Mouse (Mus musculus): Measurements from ENCODE around the gene Rpap2. TPM values are rescaled to one million over a fixed set of nuclear protein-coding genes. Genes with fewer than 3 reads are reported as not detected.

Gene Rpap2
- total and polyA plus RNA-seq, 2 experiments from 2014 or later = 11.1 to 21.5 TPM

DNA sequence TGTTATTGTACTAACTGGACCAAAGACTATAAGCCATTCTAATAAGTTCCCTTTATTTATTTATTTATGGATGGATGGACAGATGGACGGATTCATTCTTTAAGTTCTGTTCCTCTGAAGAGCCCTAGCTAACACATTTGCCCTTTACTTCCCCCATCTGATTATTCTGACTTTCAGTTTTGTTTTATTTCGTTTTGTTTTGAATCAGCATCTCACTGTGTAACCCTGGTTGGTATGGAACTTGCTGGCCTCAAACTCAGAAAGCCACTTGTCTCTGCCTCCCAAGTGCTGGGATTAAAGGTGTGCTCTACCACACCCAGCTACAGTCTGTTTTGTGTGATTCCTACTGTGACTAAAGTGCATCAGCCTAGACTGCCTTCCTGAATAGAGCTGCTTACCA lies 48.8 kb downstream of the Rpap2 start:
- no peaks in the 10 kb centered on the region for H3K4me1 ChIP-seq (ENCODE audit: insufficient read depth, low read length)
- 75% methylated on average over 2 of the region's 2 CpGs for WGBS
- no peak for DNase-seq (ENCODE audit: low spot score)

DNA sequence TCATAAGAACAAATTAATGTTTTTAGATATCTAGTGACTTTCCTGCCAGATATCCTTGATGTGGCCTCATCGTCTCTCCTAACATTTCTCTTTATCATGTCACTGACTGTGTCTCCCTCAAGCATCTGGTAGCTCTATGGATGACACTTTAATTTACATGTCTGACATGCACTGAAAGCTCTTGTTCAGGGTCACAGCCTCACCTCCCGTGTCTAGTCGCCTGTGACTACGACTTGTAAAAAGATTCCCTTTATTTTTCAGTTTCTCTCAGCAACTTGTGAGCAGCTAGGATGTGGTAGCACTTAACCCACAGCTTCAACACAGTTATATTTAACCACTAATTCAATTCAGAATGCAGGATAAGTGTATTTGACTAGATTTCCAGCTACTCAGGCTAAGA lies 50.4 kb downstream of the Rpap2 start:
- no peak overlapping the region for H3K4me2 ChIP-seq (ENCODE audit: low read depth, low read length)
- H3K27ac ChIP-seq = no peak overlapping the region
- 54% methylated on average over 4 of the region's 4 CpGs for WGBS
- no peak for TF ChIP-seq CTCF (IDR thresholded peaks at IDR 0.05; ENCODE audit: low read depth)
- DNase-seq (ENCODE audit: low spot score) (no peak), ATAC-seq (no peak)
- no peak overlapping the region for H3K4me3 ChIP-seq (ENCODE audit: low read length)
- no peak overlapping the region for H3K9ac ChIP-seq (replicated peaks; ENCODE audit: low read length)
- no peaks in the 10 kb centered on the region for H3K36me3 ChIP-seq (ENCODE audit: insufficient read depth, low read length)
- H3K9me3 ChIP-seq (ENCODE audit: low read length) = no peaks in the 10 kb centered on the region
- no peaks in the 10 kb centered on the region for H3K4me1 ChIP-seq (ENCODE audit: insufficient read depth, low read length)
- H3K27me3 ChIP-seq (ENCODE audit: insufficient read depth, low read length) = no peaks in the 10 kb centered on the region

More for the DNA sequence above, 48.8 kb downstream of the Rpap2 start:
- H3K9me3 ChIP-seq (ENCODE audit: low read length) = no peaks in the 10 kb centered on the region
- H3K4me2 ChIP-seq (ENCODE audit: low read depth, low read length) = no peak overlapping the region
- no peak overlapping the region for H3K9ac ChIP-seq (replicated peaks; ENCODE audit: low read length)
- no peak overlapping the region for H3K27ac ChIP-seq
- H3K27me3 ChIP-seq (ENCODE audit: insufficient read depth, low read length) = no peaks in the 10 kb centered on the region
- ATAC-seq = no peak
- TF ChIP-seq CTCF (IDR thresholded peaks at IDR 0.05; ENCODE audit: low read depth) = no peak
- no peaks in the 10 kb centered on the region; the same call in 1 of the 2 replicates for H3K36me3 ChIP-seq (ENCODE audit: insufficient read depth, low read length)
- no peak overlapping the region for H3K4me3 ChIP-seq (ENCODE audit: low read length)

- H3K27ac ChIP-seq = no peak overlapping the region
- no peaks in the 10 kb centered on the region for H3K9me3 ChIP-seq (ENCODE audit: low read length)
- 90% methylated on average over 5 of the region's 5 CpGs for WGBS
- ATAC-seq (no peak), DNase-seq (ENCODE audit: low spot score) (no peak)
- TF ChIP-seq CTCF (IDR thresholded peaks at IDR 0.05; ENCODE audit: low read depth) = no peak
- no peak overlapping the region for H3K4me3 ChIP-seq (ENCODE audit: low read length)
- no peak overlapping the region for H3K4me2 ChIP-seq (ENCODE audit: low read depth, low read length)
- H3K9ac ChIP-seq (replicated peaks; ENCODE audit: low read length) = no peak overlapping the region
- H3K27me3 ChIP-seq (ENCODE audit: insufficient read depth, low read length) = no peaks in the 10 kb centered on the region
- H3K4me1 ChIP-seq (ENCODE audit: insufficient read depth, low read length) = no peaks in the 10 kb centered on the region
- no peaks in the 10 kb centered on the region for H3K36me3 ChIP-seq (ENCODE audit: insufficient read depth, low read length)
Measured at GRCm38 (mm10) chr5:107648552-107649125, 51.5 kb downstream of the Rpap2 start.

GRCm38 (mm10) chr5:107649680-107650079 lies 52.5 kb downstream of the Rpap2 start:
- H3K27ac ChIP-seq = no peak overlapping the region
- H3K4me3 ChIP-seq (ENCODE audit: low read length) = no peak overlapping the region
- no peak for ATAC-seq
- H3K4me2 ChIP-seq (ENCODE audit: low read depth, low read length) = no peak overlapping the region
- H3K4me1 ChIP-seq (ENCODE audit: insufficient read depth, low read length) = no peaks in the 10 kb centered on the region
- no peak for DNase-seq (ENCODE audit: low spot score)
- no peak for TF ChIP-seq CTCF (IDR thresholded peaks at IDR 0.05; ENCODE audit: low read depth)
- H3K9ac ChIP-seq (replicated peaks; ENCODE audit: low read length) = no peak overlapping the region
- 84% methylated on average over 2 of the region's 2 CpGs for WGBS
- H3K9me3 ChIP-seq (ENCODE audit: low read length) = no peaks in the 10 kb centered on the region
- H3K36me3 ChIP-seq (ENCODE audit: insufficient read depth, low read length) = no peaks in the 10 kb centered on the region
- no peaks in the 10 kb centered on the region for H3K27me3 ChIP-seq (ENCODE audit: insufficient read depth, low read length)

DNA sequence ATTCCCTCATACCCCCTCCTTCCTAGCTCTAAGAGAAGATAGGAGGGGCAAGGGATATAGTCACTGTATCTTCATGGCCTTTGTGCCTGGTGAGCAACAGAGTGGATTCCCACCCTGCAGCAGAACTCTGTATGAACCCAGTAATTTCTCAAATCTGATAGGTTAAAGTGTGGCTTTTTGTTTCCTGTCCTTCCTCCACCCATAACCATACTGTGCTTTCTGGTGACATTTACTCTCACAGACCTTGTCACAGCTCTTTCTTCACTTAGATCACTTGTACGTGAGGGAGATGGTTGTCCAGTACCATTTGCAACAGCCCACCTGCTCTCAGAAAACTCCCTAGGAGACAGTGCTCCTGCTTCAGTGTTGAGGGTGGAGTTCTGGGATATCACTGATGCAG lies 53.3 kb downstream of the Rpap2 start:
- Histone ChIP-seq H3K4me2 (ENCODE audit: low read depth, low read length) (no peak overlapping the region), H3K4me3 (ENCODE audit: low read length) (no peak overlapping the region), H3K36me3 (ENCODE audit: insufficient read depth, low read length) (no peaks in the 10 kb centered on the region), H3K4me1 (ENCODE audit: insufficient read depth, low read length) (no peaks in the 10 kb centered on the region), H3K9ac (replicated peaks; ENCODE audit: low read length) (no peak overlapping the region), H3K27me3 (ENCODE audit: insufficient read depth, low read length) (no peaks in the 10 kb centered on the region), H3K9me3 (ENCODE audit: low read length) (no peaks in the 10 kb centered on the region), H3K27ac (no peak overlapping the region)
- ATAC-seq (no peak), DNase-seq (ENCODE audit: low spot score) (no peak)
- no peak for TF ChIP-seq CTCF (IDR thresholded peaks at IDR 0.05; ENCODE audit: low read depth)
- WGBS = 78% methylated on average over 1 of the region's 1 CpGs

GRCm38 (mm10) chr5:107652055-107652660 lies 55.0 kb downstream of the Rpap2 start:
- no peaks in the 10 kb centered on the region for H3K27me3 ChIP-seq (ENCODE audit: insufficient read depth, low read length)
- H3K9me3 ChIP-seq (ENCODE audit: low read length) = no peaks in the 10 kb centered on the region
- ATAC-seq (no peak), DNase-seq (ENCODE audit: low spot score) (no peak)
- no peaks in the 10 kb centered on the region for H3K4me1 ChIP-seq (ENCODE audit: insufficient read depth, low read length)
- no peak overlapping the region for H3K4me3 ChIP-seq (ENCODE audit: low read length)
- 92% methylated on average over 4 of the region's 4 CpGs for whole genome bisulfite sequencing
- no peak for TF ChIP-seq CTCF (IDR thresholded peaks at IDR 0.05; ENCODE audit: low read depth)
- no peak overlapping the region for H3K9ac ChIP-seq (replicated peaks; ENCODE audit: low read length)
- H3K4me2 ChIP-seq (ENCODE audit: low read depth, low read length) = no peak overlapping the region
- H3K36me3 ChIP-seq (ENCODE audit: insufficient read depth, low read length) = no peaks in the 10 kb centered on the region; the same call in 1 of the 2 replicates
- no peak overlapping the region for H3K27ac ChIP-seq

GRCm38 (mm10) chr5:107678392-107678791 lies 81.2 kb downstream of the Rpap2 start:
- H3K9ac ChIP-seq (replicated peaks; ENCODE audit: low read length) = no peak overlapping the region
- H3K27me3 ChIP-seq (ENCODE audit: insufficient read depth, low read length) = no peaks in the 10 kb centered on the region
- no peak overlapping the region for H3K27ac ChIP-seq
- no peak overlapping the region for H3K4me2 ChIP-seq (ENCODE audit: low read depth, low read length)
- no peak overlapping the region for H3K4me3 ChIP-seq (ENCODE audit: low read length)
- no peak for ATAC-seq
- DNase-seq (ENCODE audit: low spot score) = no peak
- no peaks in the 10 kb centered on the region for H3K36me3 ChIP-seq (ENCODE audit: insufficient read depth, low read length)
- H3K4me1 ChIP-seq (ENCODE audit: insufficient read depth, low read length) = no peaks in the 10 kb centered on the region
- 73% methylated on average over 5 of the region's 5 CpGs for WGBS
- TF ChIP-seq CTCF (IDR thresholded peaks at IDR 0.05; ENCODE audit: low read depth) = no peak
- H3K9me3 ChIP-seq (ENCODE audit: low read length) = no peaks in the 10 kb centered on the region
